Mouse (Mus musculus) stomach, postnatal 0 days (tissue): ENCODE data around the gene Abcg4. TPM values are rescaled to one million over a fixed set of nuclear protein-coding genes. Genes with fewer than 3 reads are reported as not detected.
A peak's percentile ranks its signal among the peaks of the same experiment; 100 is the strongest.
"Not testable (repeated sequence)": the region's sequence is repeated elsewhere in the genome, so short reads cannot be mapped to it uniquely, and the experiment has no call there.

ENCODE experiments used
- ATAC-seq: fragments of 200-750 bp; cut with Nextera tagmentation; 2 replicates; pipeline ENCODE4 v1.8.0; 2017; ENCODE audit not compliant: low FRiP score, low TSS enrichment
- DNase-seq: peaks from one replicate; pipeline ENCODE4 v3.0.0-alpha.2; 2016; ENCODE audit warnings: low spot score
- H3K27ac ChIP-seq: fragments of 300-500 bp; sonication (generic); replicated peaks from 2 replicates; pipeline ENCODE4 v1.5.1; 2014; ENCODE audit warnings: mild to moderate bottlenecking, control low read depth
- H3K27me3 ChIP-seq: fragments of 300-500 bp; sonication (generic); 2 replicates; pipeline ENCODE4 v1.6.1; 2014; ENCODE audit warnings: low read length; ENCODE audit not compliant: control insufficient read depth, insufficient read depth
- H3K36me3 ChIP-seq: fragments of 300-500 bp; sonication (generic); 2 replicates; pipeline ENCODE4 v1.6.1; 2014; ENCODE audit warnings: low read length, mixed read lengths; ENCODE audit not compliant: control insufficient read depth, insufficient read depth
- H3K4me1 ChIP-seq: fragments of 300-500 bp; sonication (generic); replicated peaks from 2 replicates; pipeline ENCODE4 v1.6.1; 2014; ENCODE audit warnings: antibody characterized with exemption; ENCODE audit not compliant: control insufficient read depth, insufficient read depth
- H3K4me2 ChIP-seq: fragments of 300-500 bp; sonication (generic); replicated peaks from 2 replicates; pipeline ENCODE4 v1.6.1; 2014; ENCODE audit warnings: low read depth, mild to moderate bottlenecking, control low read depth, moderate library complexity
- H3K4me3 ChIP-seq: fragments of 300-500 bp; sonication (generic); 2 replicates; pipeline ENCODE4 v1.5.1; 2014; ENCODE audit warnings: low read depth, low read length, control low read depth
- H3K9ac ChIP-seq: fragments of 300-500 bp; sonication (generic); 2 replicates; pipeline ENCODE4 v1.6.1; 2014; ENCODE audit warnings: mild to moderate bottlenecking, low read length, control low read depth, mixed read lengths
- H3K9me3 ChIP-seq: fragments of 300-500 bp; sonication (generic); 2 replicates; pipeline ENCODE4 v1.6.1; 2016; ENCODE audit warnings: low read length; ENCODE audit not compliant: control insufficient read depth
- CTCF ChIP-seq: IDR thresholded peaks from 2 replicates; pipeline ENCODE4 v1.5.1; 2016; ENCODE audit warnings: antibody characterized with exemption, low read depth, mild to moderate bottlenecking, moderate library complexity
- EP300 ChIP-seq: optimal IDR thresholded peaks from 2 replicates; pipeline ENCODE3; 2016; ENCODE audit warnings: antibody characterized with exemption
- WGBS: fragments of 180-500 bp; shearing (Covaris S2); extraction: QIAGEN DNeasy Blood & Tissue Kit; methylation state at CpG from one replicate; pipeline ENCODE4 v1.1.7; 2014; 5-methylcytosine and 5-hydroxymethylcytosine counted together
- polyA plus RNA-seq: library from polyadenylated mRNA; unstranded; fragments of >200 nt; fragmentation: Nextera tagmentation; extraction: Ambion mirVana; gene quantifications from 2 replicates; pipeline ENCODE4 v1.2.1, GENCODE M21; 2015

Gene Abcg4
- polyA plus RNA-seq, 1 experiment from 2014 or later, result 1.4 TPM

- TF ChIP-seq EP300 (no peak), CTCF (0 out of 2 replicates have a peak, but pooled peaks have one; percentile 7)
- no peaks in the 10 kb centered on the region for H3K9me3 ChIP-seq
- peak; percentile 99 for ATAC-seq
- WGBS, result under 1% methylated on average over 54 of the region's 54 CpGs
- peak within 1 kb of the TSS; percentile 88 for H3K27ac ChIP-seq
- peak within 1 kb of the TSS; percentile 93 for H3K9ac ChIP-seq
- H3K4me2 ChIP-seq, result peak within 1 kb of the TSS; percentile 83
- H3K4me1 ChIP-seq, result no peaks in the 10 kb centered on the region
- H3K27me3 ChIP-seq, result no peaks in the 10 kb centered on the region
- DNase-seq, result peak; percentile 99
- peak within 1 kb of the TSS; percentile 83 for H3K4me3 ChIP-seq
- peaks cover 10% of the 10 kb centered on the region for H3K36me3 ChIP-seq
Observed at GRCm38 (mm10) chr9:44305466-44306079, 17.2 kb upstream of the Abcg4 start, which contains the start of gene Hinfp. Gene Hinfp, minus strand, starts transcription at chr9:44305671.

DNA sequence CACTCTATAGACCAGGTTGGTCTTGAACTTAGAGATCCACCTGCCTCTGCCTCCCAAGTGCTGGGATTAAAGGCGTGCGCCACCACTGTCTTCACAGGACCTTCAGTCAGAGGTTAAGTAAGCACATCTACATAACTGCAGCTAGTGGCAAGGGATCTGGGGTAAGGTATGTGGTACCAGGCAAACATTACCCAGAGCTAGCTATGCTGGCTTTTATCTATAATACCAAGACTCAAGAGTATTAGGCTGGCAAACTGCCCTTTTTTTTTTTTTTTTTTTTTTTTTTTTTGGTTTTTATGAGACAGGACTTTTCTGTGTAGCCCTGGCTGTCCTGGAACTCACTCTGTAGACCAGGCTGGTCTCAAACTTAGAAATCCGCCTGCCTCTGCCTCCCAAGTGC, 11.6 kb upstream of the Abcg4 start:
- not testable (repeated sequence) for H3K27me3 ChIP-seq, H3K9me3 ChIP-seq, H3K9ac ChIP-seq, DNase-seq, H3K4me1 ChIP-seq, H3K4me3 ChIP-seq, H3K27ac ChIP-seq, H3K4me2 ChIP-seq, ATAC-seq
- WGBS, result 91% methylated on average over 3 of the region's 3 CpGs
- peaks cover 41% of the 10 kb centered on the region for H3K36me3 ChIP-seq

GRCm38 (mm10) chr9:44292490-44292889, 4.1 kb upstream of the Abcg4 start:
- no peak overlapping the region for H3K27ac ChIP-seq
- H3K9ac ChIP-seq, result no peak overlapping the region
- peak; percentile 67 for DNase-seq
- 0 out of 2 replicates have a peak, but pooled peaks have one; percentile 45 for ATAC-seq
- no peaks in the 10 kb centered on the region for H3K27me3 ChIP-seq
- no peak overlapping the region for H3K4me3 ChIP-seq
- H3K4me2 ChIP-seq, result no peak overlapping the region
- H3K36me3 ChIP-seq, result peaks cover 17% of the 10 kb centered on the region
- no peaks in the 10 kb centered on the region for H3K9me3 ChIP-seq
- no peaks in the 10 kb centered on the region for H3K4me1 ChIP-seq
- TF ChIP-seq CTCF (peak; percentile 81), EP300 (no peak)
- WGBS, result 63% methylated on average over 3 of the region's 3 CpGs

DNA sequence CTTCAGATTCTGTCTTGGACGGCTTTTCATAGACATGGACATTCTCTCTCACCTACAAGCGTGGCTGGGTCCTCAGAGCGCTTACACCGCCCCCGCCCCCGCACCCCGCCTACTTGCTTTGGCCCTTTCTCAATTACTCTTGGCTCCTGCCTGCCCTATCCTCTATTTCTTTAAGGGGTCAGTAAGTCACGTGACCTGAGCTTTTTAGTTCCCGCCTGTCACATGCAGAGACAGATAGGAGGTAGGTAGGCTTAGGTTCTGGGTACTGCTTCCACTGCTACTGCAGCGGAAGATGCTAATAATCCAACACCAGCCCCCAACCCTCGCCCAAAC, 510 bp upstream of the Abcg4 start:
- TF ChIP-seq EP300 (no peak), CTCF (no peak)
- Histone ChIP-seq H3K4me2 (no peak overlapping the region), H3K4me1 (no peaks in the 10 kb centered on the region), H3K27me3 (no peaks in the 10 kb centered on the region), H3K4me3 (no peak overlapping the region; the same call in 1 of the 2 replicates), H3K36me3 (peaks cover 4% of the 10 kb centered on the region; the same call in 1 of the 2 replicates), H3K27ac (no peak overlapping the region), H3K9me3 (no peaks in the 10 kb centered on the region), H3K9ac (no peak overlapping the region)
- DNase-seq, result no peak
- no peak for ATAC-seq
- 18% methylated on average over 11 of the region's 11 CpGs for WGBS

- ATAC-seq, result peak; percentile 35; the same call in 1 of the 2 replicates
- Histone ChIP-seq H3K9me3 (no peaks in the 10 kb centered on the region), H3K4me1 (no peaks in the 10 kb centered on the region), H3K4me3 (peak overlapping the region; percentile 61), H3K4me2 (peak overlapping the region; percentile 83), H3K36me3 (peaks cover 4% of the 10 kb centered on the region; the same call in 1 of the 2 replicates), H3K9ac (peak overlapping the region; percentile 63), H3K27me3 (no peaks in the 10 kb centered on the region), H3K27ac (no peak overlapping the region)
- WGBS, result 1% methylated on average over 44 of the region's 47 CpGs
- no peak for TF ChIP-seq CTCF
- TF ChIP-seq EP300, result no peak
- peak; percentile 50 for DNase-seq
Observed at GRCm38 (mm10) chr9:44287401-44288075, 877 bp downstream of the Abcg4 start.

DNA sequence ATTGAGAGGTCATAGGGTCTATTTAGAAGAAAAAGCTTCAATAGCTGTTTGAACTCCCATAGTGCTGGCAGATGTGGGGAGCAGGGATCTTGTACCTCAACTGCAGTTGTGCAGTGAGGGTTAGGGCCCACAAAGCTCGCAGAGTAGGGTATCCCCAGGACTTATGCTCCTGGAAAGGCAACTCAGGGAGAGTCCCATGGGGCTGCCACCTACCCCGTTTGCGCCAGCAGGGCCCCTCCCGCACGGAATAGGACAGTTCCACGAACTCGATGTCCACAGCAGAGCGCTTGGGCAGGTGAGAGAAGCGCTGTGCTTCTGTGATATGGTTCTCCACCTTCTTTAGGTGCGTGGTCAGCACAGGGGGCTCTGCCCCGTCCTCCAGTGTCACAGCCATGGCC, 1.4 kb downstream of the Abcg4 start:
- DNase-seq (no peak), ATAC-seq (0 out of 2 replicates have a peak, but pooled peaks have one; percentile 10)
- peak overlapping the region; percentile 61 for H3K4me3 ChIP-seq
- 16% methylated on average over 11 of the region's 11 CpGs for WGBS
- H3K9ac ChIP-seq, result peak overlapping the region; percentile 63
- H3K4me1 ChIP-seq, result no peaks in the 10 kb centered on the region
- H3K36me3 ChIP-seq, result peaks cover 4% of the 10 kb centered on the region; the same call in 1 of the 2 replicates
- H3K9me3 ChIP-seq, result no peaks in the 10 kb centered on the region
- H3K27me3 ChIP-seq, result no peaks in the 10 kb centered on the region
- H3K27ac ChIP-seq, result no peak overlapping the region
- H3K4me2 ChIP-seq, result peak overlapping the region; percentile 83
- TF ChIP-seq CTCF, result no peak
- no peak for TF ChIP-seq EP300
